Mouse (Mus musculus): ENCODE measurements around the gene Fam13a. TPM values are rescaled to one million over a fixed set of nuclear protein-coding genes. Genes with fewer than 3 reads are reported as not detected.

Gene Fam13a
- polyA plus RNA-seq, 1 experiment from 2014 or later: 8.0 TPM

DNA sequence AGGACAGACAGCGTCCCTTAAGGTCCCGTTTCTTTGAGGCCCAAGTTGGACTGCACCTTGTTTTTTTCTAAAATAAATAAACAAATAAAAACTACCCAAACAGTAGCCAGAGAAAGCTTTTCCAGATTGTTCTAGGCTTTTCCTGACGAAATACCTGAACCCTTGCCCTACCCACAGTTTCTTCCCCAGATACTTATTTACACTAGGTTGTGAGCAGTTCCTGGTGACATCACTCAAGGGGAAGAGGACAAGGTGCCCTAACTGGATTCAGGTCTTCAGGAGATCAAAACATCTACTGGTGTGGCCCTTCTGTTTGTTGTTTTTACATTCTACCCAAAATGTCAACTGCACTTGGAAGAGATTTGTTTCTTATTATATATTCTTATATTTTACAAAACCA lies 457 bp upstream of the Fam13a start:
- Histone ChIP-seq H3K4me3 (ENCODE audit: low read depth, low read length) (peak overlapping the region; percentile 53), H3K27ac (replicated peaks) (peak overlapping the region; percentile 81), H3K4me1 (replicated peaks; ENCODE audit: control insufficient read depth, insufficient read depth) (no peaks in the 10 kb centered on the region), H3K9ac (ENCODE audit: low read length) (no peak overlapping the region), H3K36me3 (ENCODE audit: control insufficient read depth, insufficient read depth, low read length) (no peaks in the 10 kb centered on the region), H3K9me3 (ENCODE audit: control insufficient read depth, low read length) (no peaks in the 10 kb centered on the region), H3K27me3 (ENCODE audit: control insufficient read depth, insufficient read depth, low read length) (no peaks in the 10 kb centered on the region), H3K4me2 (replicated peaks; ENCODE audit: low read depth) (peak overlapping the region; percentile 54)
- TF ChIP-seq CTCF (IDR thresholded peaks at IDR 0.05; ENCODE audit: low read depth) (no peak), EP300 (optimal IDR thresholded peaks at IDR 0.05) (no peak)
- 12% methylated on average over 3 of the region's 3 CpGs for WGBS
- DNase-seq (ENCODE audit: low spot score) (no peak), ATAC-seq (ENCODE audit: low FRiP score, low TSS enrichment) (peak; percentile 77)

DNA sequence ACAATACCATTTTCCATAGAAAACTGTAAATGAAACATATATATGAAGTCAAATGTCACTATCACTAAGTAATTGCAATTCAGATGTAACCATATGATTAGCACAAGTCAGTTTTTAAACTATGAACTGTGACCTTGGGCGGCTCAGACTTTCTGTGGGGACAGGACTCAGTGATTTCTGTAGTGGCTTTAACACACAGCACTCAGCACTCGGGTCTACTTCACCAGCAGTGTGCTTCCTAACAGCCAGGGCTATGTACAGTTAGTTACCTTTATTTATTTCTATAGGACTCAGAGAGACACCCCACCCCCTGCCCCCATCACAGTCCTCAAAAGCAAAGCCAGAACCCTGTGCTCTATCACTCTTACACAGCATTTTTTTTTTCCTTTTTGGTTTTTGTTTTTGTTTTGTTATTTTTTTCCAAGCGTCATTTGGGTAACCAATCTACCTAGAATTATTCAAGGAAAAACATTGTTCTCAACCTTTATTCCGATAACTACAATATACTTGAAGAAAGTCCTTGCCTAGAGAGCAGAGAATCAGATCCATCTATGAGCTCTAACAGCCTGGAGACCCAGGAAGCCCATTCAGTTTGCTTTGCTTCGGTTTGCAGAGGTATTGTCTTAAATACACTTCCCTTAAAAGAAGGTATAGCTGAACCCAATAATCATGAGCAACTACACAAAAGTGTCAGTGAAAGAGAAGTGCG lies 740 bp downstream of the Fam13a start:
- H3K27ac ChIP-seq (replicated peaks): peak overlapping the region; percentile 81
- peak overlapping the region; percentile 54 for H3K4me2 ChIP-seq (replicated peaks; ENCODE audit: low read depth)
- DNase-seq (ENCODE audit: low spot score) (no peak), ATAC-seq (ENCODE audit: low FRiP score, low TSS enrichment) (no peak)
- H3K4me1 ChIP-seq (replicated peaks; ENCODE audit: control insufficient read depth, insufficient read depth): no peaks in the 10 kb centered on the region
- WGBS: 28% methylated on average over 6 of the region's 6 CpGs
- peak overlapping the region; percentile 52 for H3K9ac ChIP-seq (ENCODE audit: low read length)
- H3K9me3 ChIP-seq (ENCODE audit: control insufficient read depth, low read length): no peaks in the 10 kb centered on the region
- H3K4me3 ChIP-seq (ENCODE audit: low read depth, low read length): peak overlapping the region; percentile 53
- H3K27me3 ChIP-seq (ENCODE audit: control insufficient read depth, insufficient read depth, low read length): no peaks in the 10 kb centered on the region
- H3K36me3 ChIP-seq (ENCODE audit: control insufficient read depth, insufficient read depth, low read length): no peaks in the 10 kb centered on the region
- no peak for TF ChIP-seq EP300 (optimal IDR thresholded peaks at IDR 0.05)
- no peak for TF ChIP-seq CTCF (IDR thresholded peaks at IDR 0.05; ENCODE audit: low read depth)

GRCm38 (mm10) chr6:59022621-59023020 lies 1.7 kb downstream of the Fam13a start:
- no peak overlapping the region for H3K27ac ChIP-seq (replicated peaks)
- no peak overlapping the region for H3K9ac ChIP-seq (ENCODE audit: low read length)
- H3K4me1 ChIP-seq (replicated peaks; ENCODE audit: control insufficient read depth, insufficient read depth): no peaks in the 10 kb centered on the region
- no peaks in the 10 kb centered on the region for H3K36me3 ChIP-seq (ENCODE audit: control insufficient read depth, insufficient read depth, low read length)
- no peaks in the 10 kb centered on the region for H3K9me3 ChIP-seq (ENCODE audit: control insufficient read depth, low read length)
- WGBS: 52% methylated on average over 2 of the region's 2 CpGs
- DNase-seq (ENCODE audit: low spot score): no peak
- no peak for ATAC-seq (ENCODE audit: low FRiP score, low TSS enrichment)
- H3K27me3 ChIP-seq (ENCODE audit: control insufficient read depth, insufficient read depth, low read length): no peaks in the 10 kb centered on the region
- peak overlapping the region; percentile 54; the same call in 1 of the 2 replicates for H3K4me2 ChIP-seq (replicated peaks; ENCODE audit: low read depth)
- TF ChIP-seq EP300 (optimal IDR thresholded peaks at IDR 0.05) (no peak), CTCF (IDR thresholded peaks at IDR 0.05; ENCODE audit: low read depth) (no peak)
- H3K4me3 ChIP-seq (ENCODE audit: low read depth, low read length): no peak overlapping the region

GRCm38 (mm10) chr6:59020346-59020745 lies 4.0 kb downstream of the Fam13a start:
- TF ChIP-seq CTCF (IDR thresholded peaks at IDR 0.05; ENCODE audit: low read depth) (peak; percentile 81), EP300 (optimal IDR thresholded peaks at IDR 0.05) (no peak)

DNA sequence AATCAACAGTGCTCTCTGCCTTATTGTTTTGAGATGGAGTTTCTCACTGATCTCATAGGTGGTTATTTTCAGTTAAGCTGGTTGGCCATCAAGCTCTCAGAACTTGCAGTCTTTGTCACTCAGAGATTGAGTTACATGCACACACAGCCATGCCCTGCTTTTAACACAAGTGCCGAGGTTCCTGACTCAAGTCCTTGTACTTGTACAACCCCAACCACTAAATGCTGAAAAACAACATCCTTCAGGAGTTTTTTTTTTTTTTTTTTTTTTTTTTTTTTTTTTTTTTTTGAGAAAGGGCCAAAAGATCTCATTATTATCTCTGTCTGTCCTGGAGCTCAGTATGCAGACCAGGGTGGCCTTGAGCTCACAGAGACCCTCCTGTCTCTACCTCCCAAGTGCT lies 4.5 kb downstream of the Fam13a start:
- H3K4me1 ChIP-seq (replicated peaks; ENCODE audit: control insufficient read depth, insufficient read depth): no peaks in the 10 kb centered on the region
- WGBS: 68% methylated on average over 1 of the region's 1 CpGs
- ATAC-seq (ENCODE audit: low FRiP score, low TSS enrichment) (no peak), DNase-seq (ENCODE audit: low spot score) (no peak)
- no peak overlapping the region for H3K27ac ChIP-seq (replicated peaks)
- no peaks in the 10 kb centered on the region for H3K9me3 ChIP-seq (ENCODE audit: control insufficient read depth, low read length)
- no peak overlapping the region for H3K9ac ChIP-seq (ENCODE audit: low read length)
- H3K36me3 ChIP-seq (ENCODE audit: control insufficient read depth, insufficient read depth, low read length): no peaks in the 10 kb centered on the region
- no peak for TF ChIP-seq CTCF (IDR thresholded peaks at IDR 0.05; ENCODE audit: low read depth)
- TF ChIP-seq EP300 (optimal IDR thresholded peaks at IDR 0.05): no peak
- H3K4me2 ChIP-seq (replicated peaks; ENCODE audit: low read depth): no peak overlapping the region
- no peaks in the 10 kb centered on the region for H3K27me3 ChIP-seq (ENCODE audit: control insufficient read depth, insufficient read depth, low read length)
- H3K4me3 ChIP-seq (ENCODE audit: low read depth, low read length): no peak overlapping the region

More at GRCm38 (mm10) chr6:59020346-59020745, 4.0 kb downstream of the Fam13a start:
- no peaks in the 10 kb centered on the region for H3K27me3 ChIP-seq (ENCODE audit: control insufficient read depth, insufficient read depth, low read length)
- DNase-seq (ENCODE audit: low spot score): peak; percentile 66
- H3K36me3 ChIP-seq (ENCODE audit: control insufficient read depth, insufficient read depth, low read length): no peaks in the 10 kb centered on the region
- H3K4me1 ChIP-seq (replicated peaks; ENCODE audit: control insufficient read depth, insufficient read depth): no peaks in the 10 kb centered on the region
- H3K4me3 ChIP-seq (ENCODE audit: low read depth, low read length): no peak overlapping the region
- no peak overlapping the region for H3K9ac ChIP-seq (ENCODE audit: low read length)
- H3K9me3 ChIP-seq (ENCODE audit: control insufficient read depth, low read length): no peaks in the 10 kb centered on the region
- no peak overlapping the region for H3K4me2 ChIP-seq (replicated peaks; ENCODE audit: low read depth)
- no peak overlapping the region for H3K27ac ChIP-seq (replicated peaks)
- WGBS: 80% methylated on average over 2 of the region's 2 CpGs
- ATAC-seq (ENCODE audit: low FRiP score, low TSS enrichment): no peak

- TF ChIP-seq EP300 (optimal IDR thresholded peaks at IDR 0.05) (no peak), CTCF (IDR thresholded peaks at IDR 0.05; ENCODE audit: low read depth) (no peak)
- 48% methylated on average over 1 of the region's 1 CpGs for WGBS
- H3K27ac ChIP-seq (replicated peaks): no peak overlapping the region; the same call in 1 of the 2 replicates
- DNase-seq (ENCODE audit: low spot score) (no peak), ATAC-seq (ENCODE audit: low FRiP score, low TSS enrichment) (peak; percentile 13; the same call in 1 of the 2 replicates)
- no peaks in the 10 kb centered on the region for H3K9me3 ChIP-seq (ENCODE audit: control insufficient read depth, low read length)
- no peak overlapping the region for H3K4me2 ChIP-seq (replicated peaks; ENCODE audit: low read depth)
- no peaks in the 10 kb centered on the region for H3K27me3 ChIP-seq (ENCODE audit: control insufficient read depth, insufficient read depth, low read length)
- no peaks in the 10 kb centered on the region for H3K36me3 ChIP-seq (ENCODE audit: control insufficient read depth, insufficient read depth, low read length)
- no peaks in the 10 kb centered on the region for H3K4me1 ChIP-seq (replicated peaks; ENCODE audit: control insufficient read depth, insufficient read depth)
- H3K9ac ChIP-seq (ENCODE audit: low read length): no peak overlapping the region
- H3K4me3 ChIP-seq (ENCODE audit: low read depth, low read length): no peak overlapping the region
Measured at GRCm38 (mm10) chr6:59016336-59016832, 8.0 kb downstream of the Fam13a start.

All from stomach, postnatal 0 days (tissue).